Mouse (Mus musculus) embryonic facial prominence, embryonic 12.5 days (tissue): ENCODE data around the gene Usp49. TPM values are rescaled to one million over a fixed set of nuclear protein-coding genes. Genes with fewer than 3 reads are reported as not detected.

ENCODE experiments used
- ATAC-seq: fragments of 200-750 bp; cut with Nextera tagmentation; 2 replicates; pipeline ENCODE4 v1.8.0; 2017; ENCODE audit not compliant: insufficient number of reproducible peaks, insufficient read depth, low FRiP score, low TSS enrichment
- H3K27ac ChIP-seq: fragments of 300-500 bp; sonication (generic); 2 replicates; pipeline ENCODE4 v1.5.1; 2016; ENCODE audit warnings: mild to moderate bottlenecking
- H3K27me3 ChIP-seq: fragments of 300-500 bp; sonication (generic); 2 replicates; pipeline ENCODE4 v1.6.1; 2016; ENCODE audit warnings: mild to moderate bottlenecking, moderate library complexity
- H3K36me3 ChIP-seq: fragments of 300-500 bp; sonication (generic); 2 replicates; pipeline ENCODE4 v1.6.1; 2016; ENCODE audit warnings: mild to moderate bottlenecking
- H3K4me1 ChIP-seq: fragments of 300-500 bp; sonication (generic); 2 replicates; pipeline ENCODE4 v1.6.1; 2016
- H3K4me2 ChIP-seq: fragments of 300-500 bp; sonication (generic); replicated peaks from 2 replicates; pipeline ENCODE4 v1.6.1; 2016; ENCODE audit warnings: mild to moderate bottlenecking, moderate library complexity
- H3K4me3 ChIP-seq: fragments of 300-500 bp; sonication (generic); 2 replicates; pipeline ENCODE4 v1.5.1; 2016; ENCODE audit warnings: mild to moderate bottlenecking
- H3K9ac ChIP-seq: fragments of 300-500 bp; sonication (generic); 2 replicates; pipeline ENCODE4 v1.6.1; 2016; ENCODE audit warnings: mild to moderate bottlenecking, moderate library complexity
- H3K9me3 ChIP-seq: fragments of 300-500 bp; sonication (generic); 2 replicates; pipeline ENCODE4 v1.6.1; 2016; ENCODE audit warnings: mild to moderate bottlenecking, moderate library complexity
- WGBS: fragments of 180-500 bp; shearing (Covaris S2); methylation state at CpG from one replicate; pipeline ENCODE4 v1.1.7; 2016; 5-methylcytosine and 5-hydroxymethylcytosine counted together
- polyA plus RNA-seq: library from polyadenylated mRNA; unstranded; fragments of >200 nt; fragmentation: Nextera tagmentation; extraction: Ambion mirVana; gene quantifications from 2 replicates; pipeline ENCODE4 v1.2.1, GENCODE M21; 2016

The Usp49 gene
- polyA plus RNA-seq, 1 experiment from 2014 or later: 9.5 TPM

- Histone ChIP-seq H3K27ac (no peak overlapping the region), H3K9ac (no peak overlapping the region), H3K36me3 (no peaks in the 10 kb centered on the region), H3K4me1 (no peaks in the 10 kb centered on the region), H3K27me3 (no peaks in the 10 kb centered on the region), H3K4me3 (no peak overlapping the region), H3K4me2 (no peak overlapping the region), H3K9me3 (no peaks in the 10 kb centered on the region)
- 83% methylated on average over 4 of the region's 4 CpGs for WGBS
- no peak for ATAC-seq
Observed at GRCm38 (mm10) chr17:47721183-47721582, 90.7 kb downstream of the Usp49 start.

- Histone ChIP-seq H3K9me3 (no peaks in the 10 kb centered on the region), H3K27me3 (no peaks in the 10 kb centered on the region), H3K4me3 (no peak within 1 kb of the TSS), H3K9ac (no peak within 1 kb of the TSS), H3K36me3 (no peaks in the 10 kb centered on the region), H3K27ac (no peak within 1 kb of the TSS), H3K4me1 (no peaks in the 10 kb centered on the region), H3K4me2 (no peak within 1 kb of the TSS)
- WGBS: 79% methylated on average over 11 of the region's 11 CpGs
- no peak for ATAC-seq
Observed at GRCm38 (mm10) chr17:47726566-47726965, 96.1 kb downstream of the Usp49 start, which contains the start of gene Pgc. Pgc (plus strand) TSS chr17:47726842.

GRCm38 (mm10) chr17:47730633-47731575 is 100.4 kb downstream of the Usp49 start:
- H3K9ac ChIP-seq: no peak overlapping the region
- 0 out of 2 replicates have a peak, but pooled peaks cover 3% of the 10 kb centered on the region for H3K27me3 ChIP-seq
- no peaks in the 10 kb centered on the region for H3K4me1 ChIP-seq
- no peak overlapping the region for H3K4me2 ChIP-seq
- no peak overlapping the region for H3K4me3 ChIP-seq
- no peak for ATAC-seq
- no peaks in the 10 kb centered on the region for H3K36me3 ChIP-seq
- H3K9me3 ChIP-seq: no peaks in the 10 kb centered on the region
- no peak overlapping the region for H3K27ac ChIP-seq
- 52% methylated on average over 24 of the region's 24 CpGs for WGBS

GRCm38 (mm10) chr17:47735553-47736100 is 105.1 kb downstream of the Usp49 start:
- H3K27ac ChIP-seq: no peak overlapping the region
- no peaks in the 10 kb centered on the region for H3K36me3 ChIP-seq
- no peaks in the 10 kb centered on the region for H3K9me3 ChIP-seq
- no peak overlapping the region for H3K9ac ChIP-seq
- no peak for ATAC-seq
- H3K4me3 ChIP-seq: no peak overlapping the region
- peaks cover 12% of the 10 kb centered on the region; the same call in 1 of the 2 replicates for H3K27me3 ChIP-seq
- H3K4me1 ChIP-seq: peaks cover 15% of the 10 kb centered on the region
- WGBS: 71% methylated on average over 14 of the region's 14 CpGs
- no peak overlapping the region for H3K4me2 ChIP-seq

Other genes starting within 250 kb of the Usp49 start
- gene Guca1b, start 245.3 kb upstream of the Usp49 start, polyA plus RNA-seq: 1.7 and 1.9 TPM in 2 replicates
- gene Guca1a, start 230.1 kb upstream of the Usp49 start, polyA plus RNA-seq: 0.71 and 1.5 TPM in 2 replicates
- gene AI661453, start 194.1 kb upstream of the Usp49 start, polyA plus RNA-seq: 0.61 and 0.65 TPM in 2 replicates
- 0.25 and 0.41 TPM in 2 replicates for gene 1700001C19Rik, start 193.3 kb upstream of the Usp49 start, polyA plus RNA-seq
- 34.2 and 35.8 TPM in 2 replicates for gene Taf8, start 128.4 kb upstream of the Usp49 start, polyA plus RNA-seq
- 355 and 362 TPM in 2 replicates for gene Ccnd3, start 125.6 kb upstream of the Usp49 start, polyA plus RNA-seq
- gene Bysl, start 19.2 kb upstream of the Usp49 start, polyA plus RNA-seq: 29.6 and 30.7 TPM in 2 replicates
- gene Med20, start 19.1 kb upstream of the Usp49 start, polyA plus RNA-seq: 46.9 and 47.2 TPM in 2 replicates
- gene Gm20517, start 19.1 kb upstream of the Usp49 start, polyA plus RNA-seq: 1.6 and 2.2 TPM in 2 replicates
- 397 and 414 TPM in 2 replicates for gene Tomm6, start 57.7 kb downstream of the Usp49 start, polyA plus RNA-seq
- 7.3 and 8.0 TPM in 2 replicates for gene Frs3, start 58.3 kb downstream of the Usp49 start, polyA plus RNA-seq
- 0.27 and 0.31 TPM in 2 replicates for gene Gm21981, start 63.8 kb downstream of the Usp49 start, polyA plus RNA-seq
- gene Prickle4, start 64.0 kb downstream of the Usp49 start, polyA plus RNA-seq: 0.87 and 1.2 TPM in 2 replicates
- not detected in 2 replicates for gene Pgc, start 96.2 kb downstream of the Usp49 start, polyA plus RNA-seq
- gene Tfeb, start 106.3 kb downstream of the Usp49 start, polyA plus RNA-seq: 5.2 and 6.0 TPM in 2 replicates
- gene Mdfi, start 204.0 kb downstream of the Usp49 start, polyA plus RNA-seq: 35.6 and 49.2 TPM in 2 replicates